ENCODE assay signal across 10 mouse cellular contexts in the genomic region with DNA sequence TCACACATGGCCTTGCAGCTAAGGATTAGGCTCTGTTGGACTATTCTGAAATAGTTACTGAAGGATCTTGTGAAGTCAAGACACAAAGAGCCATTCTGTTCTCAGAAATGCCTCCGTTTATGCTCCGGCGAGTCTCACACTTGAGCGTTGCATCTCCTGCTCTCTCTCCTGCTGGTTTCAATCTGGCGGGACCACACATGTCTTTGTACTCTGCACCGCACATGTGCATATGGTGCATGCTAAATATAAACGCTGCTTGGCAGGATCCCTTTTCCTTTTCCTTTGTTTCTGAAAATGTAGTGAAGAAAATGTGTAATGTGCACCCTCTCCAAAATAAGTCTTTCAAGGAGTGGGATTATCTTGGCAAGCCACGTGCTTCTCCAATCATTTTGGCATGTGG.
DNase-seq lines count a peak whose midpoint lies in the region.
"Had no signal": no experiment of that assay in that cellular context is flagged by ENCODE, and none has a peak within 500 bp of the region (broad histone marks: within the 10 kb centered on the region; RNA-seq: fewer than 3 reads in every experiment).

No protein-coding gene starts in this region.

- peak; percentile 55 for DNase-seq in brain, embryonic 18.5 days (ENCODE audit: low read depth, low spot score)
- peak; percentile 77 for DNase-seq in cerebellum, adult 9-10 months
- DNase-seq in frontal cortex, postnatal 10 days (ENCODE audit: low spot score in 2 of 2), result peak; percentile 38 to 40
- peak; percentile 57 to 85 for DNase-seq in left cerebral cortex, adult 9 months (ENCODE audit: low spot score in 2 of 2)
- no peak for DNase-seq in adrenal gland, adult 18-20 months (ENCODE audit: low spot score in 2 of 2)
- no peak for DNase-seq in adrenal gland, postnatal 10 days
- no peak for DNase-seq in adrenal gland, postnatal 36 days
- DNase-seq in lung, postnatal 25 days (ENCODE audit: low spot score), result no peak
- DNase-seq: adrenal gland, postnatal 14 days; kidney, postnatal 36 days had no signal

Comparison
In these comparisons a context has a peak if more than half of its experiments do, and no peak if none do; other contexts are left out.
1. DNase-seq: peak in brain, embryonic 18.5 days (single experiment), cerebellum, adult 9-10 months (single experiment), frontal cortex, postnatal 10 days (2 of 2) and left cerebral cortex, adult 9 months (2 of 2); none in adrenal gland, adult 18-20 months (0 of 2), adrenal gland, postnatal 10 days (single experiment), adrenal gland, postnatal 36 days (0 of 2) and lung, postnatal 25 days (single experiment).